Mouse (Mus musculus) cerebellum, adult 2 months (tissue): ENCODE data around the gene Ankfy1.

Source experiments
- CTCF ChIP-seq: fragments of 200-500 bp; IDR thresholded peaks from 2 replicates; pipeline ENCODE4 v1.5.1; 2011; ENCODE audit warnings: low read depth, mild to moderate bottlenecking, control low read depth, low read length, moderate library complexity, borderline replicate concordance; ENCODE audit not compliant: insufficient read depth
- POLR2A ChIP-seq: fragments of 200-500 bp; IDR thresholded peaks from 2 replicates; pipeline ENCODE4 v1.6.1; 2011; ENCODE audit warnings: low read length, control low read depth, borderline replicate concordance; ENCODE audit not compliant: insufficient read depth

DNA sequence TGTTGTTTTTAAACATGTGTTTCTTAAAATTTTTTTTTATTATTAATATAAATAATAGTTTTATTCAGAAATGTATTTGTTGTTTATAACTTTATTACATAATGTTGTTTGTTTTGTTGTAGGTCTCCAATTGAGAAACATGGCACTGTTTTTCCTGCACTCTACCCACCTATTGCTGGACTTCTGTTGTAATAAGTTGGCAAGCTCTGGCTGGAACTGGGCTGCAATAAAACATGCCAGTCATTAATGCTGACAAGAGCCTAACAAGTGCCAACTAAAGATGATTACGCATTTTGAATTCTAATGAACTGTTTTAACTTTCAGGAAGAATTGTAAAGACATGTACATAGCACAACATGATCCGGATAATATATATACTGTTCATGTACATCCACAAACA is 6.4 kb upstream of the Ankfy1 start:
- TF ChIP-seq CTCF (no peak), POLR2A (no peak)
